Mouse (Mus musculus): ENCODE data around the gene Tsn. TPM values are rescaled to one million over a fixed set of nuclear protein-coding genes. Genes with fewer than 3 reads are reported as not detected.

The Tsn gene
- total RNA-seq, 2 experiments from 2014 or later = 111 to 149 TPM

Other genes with a start within 250 kb of the Tsn start
- not detected for gene Gm29106, start 135.2 kb downstream of the Tsn start, total RNA-seq (2021)
- 10 to 100 TPM; 34.8 to 44.8 TPM for gene Nifk, start 10.1 kb upstream of the Tsn start, total RNA-seq (2021)
- gene Clasp1, start 77.3 kb upstream of the Tsn start, total RNA-seq (2021) = 10 to 100 TPM; 35.9 to 36.6 TPM

Data from adrenal gland, adult 18-20 months (tissue).